Mouse (Mus musculus) ES-Bruce4 (cell line): ENCODE data around the gene Maml3.

Experiments
- CTCF ChIP-seq: IDR thresholded peaks from one replicate; pipeline ENCODE4 v1.8.1; 2011; ENCODE audit warnings: low read depth, low read length
- POLR2A ChIP-seq: IDR thresholded peaks from one replicate; pipeline ENCODE4 v1.8.1; 2011; ENCODE audit warnings: low read length; ENCODE audit not compliant: insufficient read depth

GRCm38 (mm10) chr3:51907113-51907860 is 197.6 kb downstream of the Maml3 start:
- TF ChIP-seq CTCF (no peak), POLR2A (no peak)
